Mouse (Mus musculus) cerebellum, adult 2 months (tissue): Measurements from ENCODE around the gene Lingo2.

Source experiments
- CTCF ChIP-seq: fragments of 200-500 bp; IDR thresholded peaks from 2 replicates; pipeline ENCODE4 v1.5.1; 2011; ENCODE audit warnings: low read depth, mild to moderate bottlenecking, control low read depth, low read length, moderate library complexity, borderline replicate concordance; ENCODE audit not compliant: insufficient read depth
- POLR2A ChIP-seq: fragments of 200-500 bp; IDR thresholded peaks from 2 replicates; pipeline ENCODE4 v1.6.1; 2011; ENCODE audit warnings: low read length, control low read depth, borderline replicate concordance; ENCODE audit not compliant: insufficient read depth

GRCm38 (mm10) chr4:36659920-36660319 is 291.6 kb downstream of the Lingo2 start:
- TF ChIP-seq CTCF (no peak), POLR2A (no peak)
